Mouse (Mus musculus) G1E (cell line): Measurements from ENCODE around the gene Itga9. TPM values are rescaled to one million over a fixed set of nuclear protein-coding genes. Genes with fewer than 3 reads are reported as not detected.

Experiments used
- ATAC-seq: 2 replicates; pipeline ENCODE4 v1.8.0; 2016; ENCODE audit warnings: mild to moderate bottlenecking; ENCODE audit not compliant: insufficient number of reproducible peaks, poor library complexity, low FRiP score, severe bottlenecking; ENCODE audit errors: extremely low read depth
- DNase-seq: peaks from one replicate; pipeline ENCODE4 v3.0.0; 2012; ENCODE audit warnings: low spot score
- H3K27me3 ChIP-seq: 2 replicates; pipeline ENCODE4 v1.6.1; 2012; ENCODE audit warnings: mild to moderate bottlenecking, low read length, inconsistent platforms; ENCODE audit not compliant: insufficient read depth
- H3K36me3 ChIP-seq: replicated peaks from 2 replicates; pipeline ENCODE3; 2012; ENCODE audit warnings: mild to moderate bottlenecking, inconsistent platforms
- H3K4me1 ChIP-seq: 2 replicates; pipeline ENCODE4 v1.6.1; 2012; ENCODE audit warnings: low read depth, low read length, inconsistent platforms, mixed read lengths; ENCODE audit not compliant: insufficient read depth
- H3K4me3 ChIP-seq: 2 replicates; pipeline ENCODE4 v1.5.1; 2012; ENCODE audit warnings: low read depth, mild to moderate bottlenecking, inconsistent platforms, low read length, moderate library complexity, mixed read lengths
- H3K9me3 ChIP-seq: replicated peaks from 2 replicates; pipeline ENCODE4 v1.6.1; 2012; ENCODE audit warnings: inconsistent platforms
- CTCF ChIP-seq: IDR thresholded peaks from 2 replicates; pipeline ENCODE4 v1.5.1; 2012; ENCODE audit warnings: low read depth, low read length, inconsistent platforms, mixed read lengths
- GATA1 ChIP-seq: IDR thresholded peaks from 2 replicates; pipeline ENCODE4 v1.6.1; 2012; ENCODE audit warnings: borderline replicate concordance, low read length, inconsistent platforms, mixed read lengths
- GATA2 ChIP-seq: IDR thresholded peaks from 2 replicates; pipeline ENCODE4 v1.6.1; 2012; ENCODE audit warnings: low read depth, low read length, inconsistent platforms, borderline replicate concordance
- POLR2AphosphoS5 ChIP-seq: IDR thresholded peaks from 2 replicates; pipeline ENCODE4 v1.6.1; 2012; ENCODE audit warnings: low read depth, low read length, inconsistent platforms; ENCODE audit not compliant: insufficient replicate concordance
- TAL1 ChIP-seq: conservative IDR thresholded peaks from 2 replicates; pipeline ENCODE4 v1.6.1; 2012; ENCODE audit warnings: low read depth, low read length, inconsistent platforms, mixed read lengths
- polyA plus RNA-seq: library from polyadenylated mRNA; stranded (reverse); fragments of >175 nt; gene quantifications from 2 replicates; pipeline ENCODE4 v1.2.3, GENCODE M21; 2012
- total RNA-seq, 2 experiments: library from RNA; stranded (forward) in 1 of 2; stranded (reverse) in 1 of 2; fragments of 200-1000 nt in 1 of 2; fragments of >200 nt in 1 of 2; fragmentation: Nextera tagmentation in 1 of 2; gene quantifications; 2 replicates each; pipeline ENCODE4 v1.2.3; 2014 to 2017

Gene Itga9
- total and polyA plus RNA-seq, 3 experiments = 0.11 TPM; not detected in 2

DNA sequence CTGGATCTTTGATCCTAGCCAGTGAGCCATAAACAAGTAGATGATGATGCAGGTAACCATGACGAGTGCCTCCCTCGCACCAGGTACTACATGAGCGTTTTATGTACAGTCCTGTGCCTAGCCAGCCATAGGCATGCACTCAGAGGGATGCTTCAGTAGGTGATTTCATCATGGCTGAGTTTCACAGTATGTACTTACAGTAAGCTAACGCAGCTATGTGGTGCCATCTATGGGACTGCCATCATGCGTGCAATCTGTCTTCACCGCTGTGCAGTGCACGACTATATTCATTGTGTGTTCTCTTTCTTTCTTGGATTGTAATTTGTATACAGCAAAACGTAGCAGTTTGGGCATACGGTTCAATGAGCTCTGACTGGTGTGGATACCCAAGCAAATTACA lies 77.9 kb downstream of the Itga9 start:
- ATAC-seq (no peak), DNase-seq (no peak)
- H3K4me3 ChIP-seq = no peak overlapping the region
- no peaks in the 10 kb centered on the region for H3K4me1 ChIP-seq
- TF ChIP-seq CTCF (no peak), POLR2AphosphoS5 (no peak), GATA1 (no peak), TAL1 (no peak), GATA2 (no peak)
- peaks cover 80% of the 10 kb centered on the region for H3K9me3 ChIP-seq
- no peaks in the 10 kb centered on the region for H3K27me3 ChIP-seq
- no peaks in the 10 kb centered on the region for H3K36me3 ChIP-seq

DNA sequence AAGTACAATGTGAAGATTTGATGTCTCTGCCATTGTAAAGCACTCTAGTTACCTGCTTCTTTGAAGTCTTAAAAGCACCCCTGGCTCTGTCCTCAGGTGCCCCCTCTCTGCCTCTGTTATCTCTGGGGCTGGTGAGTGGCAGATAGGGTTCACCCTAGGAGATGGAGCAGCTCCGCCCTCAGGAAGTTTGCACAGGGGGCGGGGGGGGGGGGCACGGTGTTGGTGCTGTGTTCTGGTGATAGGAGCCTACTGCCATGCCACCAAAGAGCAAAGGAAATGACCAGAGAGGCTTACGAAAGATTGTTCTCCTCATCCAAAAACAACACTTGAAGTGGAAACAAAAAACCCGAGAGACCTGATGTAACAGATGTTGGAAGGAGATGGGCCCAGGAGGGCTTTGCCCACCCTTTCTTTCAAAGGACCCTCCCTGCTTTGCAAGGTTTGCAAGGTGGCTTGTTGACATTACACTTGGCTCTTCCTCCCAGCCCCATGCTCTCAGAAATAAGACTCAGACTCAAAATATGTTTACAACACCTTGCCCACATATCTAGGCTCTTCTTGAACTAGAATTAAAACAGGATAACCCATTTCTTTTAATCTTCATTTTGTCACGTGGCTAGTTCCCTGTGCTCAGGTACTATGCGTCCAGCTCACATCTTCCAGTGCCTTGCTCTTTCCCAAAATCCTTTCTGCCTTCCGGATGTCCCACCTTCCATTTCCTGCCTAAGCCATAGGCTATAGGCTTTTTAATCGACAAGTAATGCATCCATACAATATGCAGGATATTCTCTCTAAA lies 79.9 kb downstream of the Itga9 start:
- Histone ChIP-seq H3K4me3 (no peak overlapping the region), H3K36me3 (no peaks in the 10 kb centered on the region), H3K4me1 (no peaks in the 10 kb centered on the region), H3K9me3 (peaks cover 84% of the 10 kb centered on the region), H3K27me3 (no peaks in the 10 kb centered on the region)
- ATAC-seq (no peak), DNase-seq (no peak)
- no peak for TF ChIP-seq GATA1
- TF ChIP-seq POLR2AphosphoS5 = no peak
- TF ChIP-seq CTCF = no peak
- no peak for TF ChIP-seq TAL1
- TF ChIP-seq GATA2 = no peak

DNA sequence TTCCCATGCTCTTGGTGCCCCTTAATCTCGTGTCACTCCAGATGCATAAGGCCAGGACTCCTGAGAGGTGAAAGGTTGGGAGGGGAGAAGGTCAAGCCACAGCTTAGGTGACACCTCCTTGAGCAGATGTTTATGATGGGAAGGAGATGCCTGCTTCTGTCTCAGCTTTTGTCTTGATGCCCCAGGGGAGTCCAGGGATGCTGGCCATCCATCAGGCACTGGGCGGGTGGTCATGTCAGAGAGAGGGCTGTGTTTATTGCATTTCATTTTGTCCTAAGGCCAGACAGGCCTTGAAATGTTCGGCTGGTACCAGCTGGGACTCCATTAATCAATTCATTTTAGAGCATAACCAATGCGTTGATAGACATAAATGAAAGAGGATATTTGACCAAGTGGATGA lies 81.8 kb downstream of the Itga9 start:
- H3K27me3 ChIP-seq = no peaks in the 10 kb centered on the region
- DNase-seq = no peak
- peaks cover 84% of the 10 kb centered on the region for H3K9me3 ChIP-seq
- no peak for ATAC-seq
- no peak overlapping the region for H3K4me3 ChIP-seq
- H3K36me3 ChIP-seq = no peaks in the 10 kb centered on the region
- TF ChIP-seq CTCF = no peak
- no peak for TF ChIP-seq POLR2AphosphoS5
- no peak for TF ChIP-seq GATA1
- no peak for TF ChIP-seq GATA2
- no peak for TF ChIP-seq TAL1
- no peaks in the 10 kb centered on the region for H3K4me1 ChIP-seq

DNA sequence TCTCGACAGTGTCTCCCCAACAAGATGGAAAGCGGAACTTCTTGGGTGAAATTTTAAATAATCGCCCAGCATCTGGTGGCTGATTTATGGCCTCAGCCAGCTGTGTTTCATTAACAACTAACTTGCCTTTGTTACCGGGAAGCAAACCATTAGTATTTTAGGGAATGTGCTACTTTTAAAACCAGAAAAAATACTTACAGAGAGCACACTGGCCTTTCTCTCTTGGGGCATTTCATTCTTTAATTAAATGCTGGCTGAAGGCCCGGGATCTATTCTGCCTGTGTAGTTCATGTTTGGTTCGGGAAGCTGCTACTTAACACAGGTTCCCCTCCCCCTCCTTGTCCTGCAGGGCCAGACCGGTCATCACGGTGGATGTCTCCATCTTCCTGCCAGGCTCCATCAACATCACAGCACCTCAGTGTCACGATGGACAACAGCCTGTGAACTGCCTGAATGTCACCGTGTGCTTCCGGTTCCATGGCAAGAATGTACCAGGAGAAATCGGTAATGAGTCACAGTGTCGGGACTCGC lies 82.5 kb downstream of the Itga9 start:
- Histone ChIP-seq H3K4me3 (no peak overlapping the region), H3K9me3 (peaks cover 88% of the 10 kb centered on the region), H3K4me1 (no peaks in the 10 kb centered on the region), H3K27me3 (no peaks in the 10 kb centered on the region), H3K36me3 (no peaks in the 10 kb centered on the region)
- TF ChIP-seq POLR2AphosphoS5 = no peak
- TF ChIP-seq CTCF = no peak
- TF ChIP-seq GATA1 = no peak
- TF ChIP-seq GATA2 = no peak
- TF ChIP-seq TAL1 = no peak
- no peak for DNase-seq
- ATAC-seq = no peak

DNA sequence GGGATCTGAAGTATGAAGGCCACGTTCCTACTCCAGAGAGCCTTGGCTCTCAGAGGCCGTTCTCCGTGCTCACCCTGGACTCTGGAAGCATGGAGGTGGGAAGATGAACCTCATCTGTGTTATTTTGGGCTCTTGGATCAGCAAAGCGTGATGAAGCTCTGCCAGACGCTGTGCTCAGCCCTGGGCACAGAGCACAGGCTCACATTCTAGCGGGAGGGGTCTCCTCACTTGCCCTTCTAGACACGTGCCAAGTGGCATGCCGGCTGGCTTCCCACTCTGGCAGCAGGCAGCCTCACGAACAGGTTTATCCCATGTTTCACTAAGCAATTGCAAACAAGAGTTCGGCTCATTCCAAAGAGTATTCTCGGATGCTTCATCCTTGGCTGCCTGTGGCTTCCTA lies 86.8 kb downstream of the Itga9 start:
- TF ChIP-seq GATA1 = no peak
- TF ChIP-seq GATA2 = no peak
- no peak for TF ChIP-seq TAL1
- no peak for TF ChIP-seq POLR2AphosphoS5
- no peak for TF ChIP-seq CTCF
- Histone ChIP-seq H3K4me1 (no peaks in the 10 kb centered on the region), H3K4me3 (no peak overlapping the region), H3K27me3 (no peaks in the 10 kb centered on the region), H3K36me3 (no peaks in the 10 kb centered on the region), H3K9me3 (peaks cover 89% of the 10 kb centered on the region)
- no peak for ATAC-seq
- no peak for DNase-seq

DNA sequence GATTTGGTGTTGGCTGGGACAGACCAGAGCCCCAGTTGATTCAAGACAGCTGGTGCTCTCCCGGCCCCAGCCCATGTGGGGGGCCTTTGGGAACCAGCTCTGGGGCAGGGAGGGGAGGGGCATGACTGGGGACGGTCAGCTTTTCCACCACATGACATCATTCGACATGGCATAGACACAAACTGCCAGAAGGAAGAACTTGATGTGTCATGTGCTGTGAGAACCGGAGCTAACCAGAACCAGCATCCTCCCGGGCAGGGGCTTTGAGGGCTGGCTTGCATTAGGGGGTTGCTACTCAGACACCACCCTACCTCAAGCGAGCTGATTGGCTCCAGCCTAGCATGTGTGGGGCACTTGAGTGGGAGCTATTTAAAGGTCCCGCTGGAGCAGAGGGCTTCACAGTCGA lies 87.9 kb downstream of the Itga9 start:
- no peak for DNase-seq
- H3K9me3 ChIP-seq = peaks cover 89% of the 10 kb centered on the region
- no peaks in the 10 kb centered on the region for H3K27me3 ChIP-seq
- no peak for TF ChIP-seq CTCF
- TF ChIP-seq GATA2 = no peak
- no peak for TF ChIP-seq TAL1
- TF ChIP-seq GATA1 = no peak
- TF ChIP-seq POLR2AphosphoS5 = no peak
- no peaks in the 10 kb centered on the region for H3K4me1 ChIP-seq
- H3K36me3 ChIP-seq = no peaks in the 10 kb centered on the region
- ATAC-seq = no peak
- no peak overlapping the region for H3K4me3 ChIP-seq
